Mouse (Mus musculus) erythroblast, embryonic 14.5 days (primary cell): Measurements from ENCODE around the gene Haus5. TPM values are rescaled to one million over a fixed set of nuclear protein-coding genes. Genes with fewer than 3 reads are reported as not detected.
A peak's percentile ranks its signal among the peaks of the same experiment; 100 is the strongest.

Experiments
- H3K27me3 ChIP-seq: 2 replicates; pipeline ENCODE4 v1.6.1; 2012; ENCODE audit warnings: inconsistent platforms; ENCODE audit not compliant: control insufficient read depth
- H3K36me3 ChIP-seq: 2 replicates; pipeline ENCODE4 v1.6.1; 2012; ENCODE audit warnings: mild to moderate bottlenecking, inconsistent platforms; ENCODE audit not compliant: control insufficient read depth
- H3K4me1 ChIP-seq: 2 replicates; pipeline ENCODE4 v1.6.1; 2012; ENCODE audit warnings: inconsistent platforms; ENCODE audit not compliant: control insufficient read depth
- H3K4me3 ChIP-seq: replicated peaks from 2 replicates; pipeline ENCODE3; 2012; ENCODE audit warnings: moderate library complexity, mild to moderate bottlenecking, inconsistent platforms
- H3K9me3 ChIP-seq: 2 replicates; pipeline ENCODE4 v1.6.1; 2012; ENCODE audit warnings: low read length, inconsistent platforms, mixed read lengths; ENCODE audit not compliant: control insufficient read depth
- GATA1 ChIP-seq: IDR thresholded peaks from 2 replicates; pipeline ENCODE4 v1.6.1; 2012; ENCODE audit warnings: low read length, inconsistent platforms, mixed read lengths
- TAL1 ChIP-seq: IDR thresholded peaks from 3 replicates; pipeline ENCODE4 v1.6.1; 2012; ENCODE audit warnings: low read length, inconsistent platforms, mixed read lengths
- polyA plus RNA-seq: library from polyadenylated mRNA; stranded (reverse); fragments of >175 nt; gene quantifications from 2 replicates; pipeline ENCODE4 v1.2.3, GENCODE M21; 2012

Haus5 gene
- polyA plus RNA-seq, 1 experiment = 2.9 TPM

- Histone ChIP-seq H3K27me3 (no peaks in the 10 kb centered on the region), H3K9me3 (no peaks in the 10 kb centered on the region), H3K4me3 (no peak overlapping the region), H3K4me1 (no peaks in the 10 kb centered on the region), H3K36me3 (no peaks in the 10 kb centered on the region)
- TF ChIP-seq GATA1 = no peak
- no peak for TF ChIP-seq TAL1
Observed at GRCm38 (mm10) chr7:30678263-30678975, 13.6 kb upstream of the Haus5 start.

- TF ChIP-seq GATA1 (no peak), TAL1 (no peak)
- no peak within 1 kb of the TSS for H3K4me3 ChIP-seq
Observed at GRCm38 (mm10) chr7:30671480-30671879, 6.7 kb upstream of the Haus5 start, which contains the start of gene Pmis2. Pmis2 (minus strand) TSS chr7:30671605.

GRCm38 (mm10) chr7:30669229-30669628, 4.4 kb upstream of the Haus5 start:
- peaks cover 10% of the 10 kb centered on the region for H3K27me3 ChIP-seq
- H3K4me3 ChIP-seq = no peak overlapping the region
- peaks cover 13% of the 10 kb centered on the region for H3K4me1 ChIP-seq
- TF ChIP-seq TAL1 (no peak), GATA1 (no peak)
- H3K36me3 ChIP-seq = no peaks in the 10 kb centered on the region
- no peaks in the 10 kb centered on the region for H3K9me3 ChIP-seq

More at GRCm38 (mm10) chr7:30671480-30671879, 6.7 kb upstream of the Haus5 start, which contains the start of gene Pmis2:
- peaks cover 8% of the 10 kb centered on the region for H3K27me3 ChIP-seq
- no peaks in the 10 kb centered on the region for H3K4me1 ChIP-seq
- no peaks in the 10 kb centered on the region for H3K36me3 ChIP-seq
- no peaks in the 10 kb centered on the region for H3K9me3 ChIP-seq

GRCm38 (mm10) chr7:30665321-30665720, 527 bp upstream of the Haus5 start:
- no peak for TF ChIP-seq GATA1
- no peak for TF ChIP-seq TAL1
- Histone ChIP-seq H3K36me3 (peaks cover 32% of the 10 kb centered on the region), H3K27me3 (peaks cover 10% of the 10 kb centered on the region), H3K9me3 (no peaks in the 10 kb centered on the region), H3K4me1 (peaks cover 23% of the 10 kb centered on the region), H3K4me3 (peak overlapping the region; percentile 90)

- peaks cover 73% of the 10 kb centered on the region for H3K36me3 ChIP-seq
- no peaks in the 10 kb centered on the region for H3K9me3 ChIP-seq
- TF ChIP-seq TAL1 = no peak
- no peak for TF ChIP-seq GATA1
- no peaks in the 10 kb centered on the region for H3K27me3 ChIP-seq
- peaks cover 18% of the 10 kb centered on the region for H3K4me1 ChIP-seq
- H3K4me3 ChIP-seq = peak within 1 kb of the TSS; percentile 95
Observed at GRCm38 (mm10) chr7:30649591-30650540, 14.9 kb downstream of the Haus5 start, which contains the start of gene Rbm42. Rbm42 (minus strand) TSS chr7:30650317.

- H3K4me1 ChIP-seq = peaks cover 7% of the 10 kb centered on the region
- H3K9me3 ChIP-seq = peaks cover 2% of the 10 kb centered on the region; the same call in 1 of the 2 replicates
- H3K36me3 ChIP-seq = peaks cover 41% of the 10 kb centered on the region
- H3K4me3 ChIP-seq = no peak overlapping the region
- peaks cover 37% of the 10 kb centered on the region for H3K27me3 ChIP-seq
- TF ChIP-seq GATA1 (no peak), TAL1 (no peak)
Observed at GRCm38 (mm10) chr7:30639083-30639482, 25.7 kb downstream of the Haus5 start.

- H3K9me3 ChIP-seq = peaks cover 2% of the 10 kb centered on the region; the same call in 1 of the 2 replicates
- H3K27me3 ChIP-seq = peaks cover 63% of the 10 kb centered on the region
- H3K36me3 ChIP-seq = peaks cover 15% of the 10 kb centered on the region
- H3K4me3 ChIP-seq = no peak overlapping the region
- H3K4me1 ChIP-seq = peaks cover 7% of the 10 kb centered on the region
- TF ChIP-seq TAL1 (no peak), GATA1 (no peak)
Observed at GRCm38 (mm10) chr7:30636395-30636794, 28.4 kb downstream of the Haus5 start.

- TF ChIP-seq GATA1 (no peak), TAL1 (no peak)
- H3K4me3 ChIP-seq = no peak within 1 kb of the TSS
- peaks cover 7% of the 10 kb centered on the region for H3K4me1 ChIP-seq
- H3K27me3 ChIP-seq = peaks cover 69% of the 10 kb centered on the region
- peaks cover 2% of the 10 kb centered on the region; the same call in 1 of the 2 replicates for H3K9me3 ChIP-seq
- H3K36me3 ChIP-seq = peaks cover 9% of the 10 kb centered on the region
Observed at GRCm38 (mm10) chr7:30635752-30636151, 29.0 kb downstream of the Haus5 start, which contains the start of gene Etv2. Etv2 (minus strand) TSS chr7:30635852.

- Histone ChIP-seq H3K4me1 (peaks cover 7% of the 10 kb centered on the region), H3K4me3 (no peak overlapping the region), H3K36me3 (no peaks in the 10 kb centered on the region), H3K9me3 (peaks cover 2% of the 10 kb centered on the region; the same call in 1 of the 2 replicates), H3K27me3 (peaks cover 81% of the 10 kb centered on the region)
- TF ChIP-seq TAL1 = no peak
Observed at GRCm38 (mm10) chr7:30634621-30635020, 30.2 kb downstream of the Haus5 start.
